Mouse (Mus musculus) stomach, postnatal 0 days (tissue): ENCODE measurements around the gene Myrip. TPM values are rescaled to one million over a fixed set of nuclear protein-coding genes. Genes with fewer than 3 reads are reported as not detected.

Experiments
- ATAC-seq: fragments of 200-750 bp; cut with Nextera tagmentation; 2 replicates; pipeline ENCODE4 v1.8.0; 2017; ENCODE audit not compliant: low FRiP score, low TSS enrichment
- DNase-seq: peaks from one replicate; pipeline ENCODE4 v3.0.0-alpha.2; 2016; ENCODE audit warnings: low spot score
- H3K27ac ChIP-seq: fragments of 300-500 bp; sonication (generic); replicated peaks from 2 replicates; pipeline ENCODE4 v1.5.1; 2014; ENCODE audit warnings: mild to moderate bottlenecking, control low read depth
- H3K27me3 ChIP-seq: fragments of 300-500 bp; sonication (generic); 2 replicates; pipeline ENCODE4 v1.6.1; 2014; ENCODE audit warnings: low read length; ENCODE audit not compliant: control insufficient read depth, insufficient read depth
- H3K36me3 ChIP-seq: fragments of 300-500 bp; sonication (generic); 2 replicates; pipeline ENCODE4 v1.6.1; 2014; ENCODE audit warnings: low read length, mixed read lengths; ENCODE audit not compliant: control insufficient read depth, insufficient read depth
- H3K4me1 ChIP-seq: fragments of 300-500 bp; sonication (generic); replicated peaks from 2 replicates; pipeline ENCODE4 v1.6.1; 2014; ENCODE audit warnings: antibody characterized with exemption; ENCODE audit not compliant: control insufficient read depth, insufficient read depth
- H3K4me2 ChIP-seq: fragments of 300-500 bp; sonication (generic); replicated peaks from 2 replicates; pipeline ENCODE4 v1.6.1; 2014; ENCODE audit warnings: low read depth, mild to moderate bottlenecking, control low read depth, moderate library complexity
- H3K4me3 ChIP-seq: fragments of 300-500 bp; sonication (generic); 2 replicates; pipeline ENCODE4 v1.5.1; 2014; ENCODE audit warnings: low read depth, low read length, control low read depth
- H3K9ac ChIP-seq: fragments of 300-500 bp; sonication (generic); 2 replicates; pipeline ENCODE4 v1.6.1; 2014; ENCODE audit warnings: mild to moderate bottlenecking, low read length, control low read depth, mixed read lengths
- H3K9me3 ChIP-seq: fragments of 300-500 bp; sonication (generic); 2 replicates; pipeline ENCODE4 v1.6.1; 2016; ENCODE audit warnings: low read length; ENCODE audit not compliant: control insufficient read depth
- CTCF ChIP-seq: IDR thresholded peaks from 2 replicates; pipeline ENCODE4 v1.5.1; 2016; ENCODE audit warnings: antibody characterized with exemption, low read depth, mild to moderate bottlenecking, moderate library complexity
- EP300 ChIP-seq: optimal IDR thresholded peaks from 2 replicates; pipeline ENCODE3; 2016; ENCODE audit warnings: antibody characterized with exemption
- WGBS: fragments of 180-500 bp; shearing (Covaris S2); extraction: QIAGEN DNeasy Blood & Tissue Kit; methylation state at CpG from one replicate; pipeline ENCODE4 v1.1.7; 2014; 5-methylcytosine and 5-hydroxymethylcytosine counted together
- polyA plus RNA-seq: library from polyadenylated mRNA; unstranded; fragments of >200 nt; fragmentation: Nextera tagmentation; extraction: Ambion mirVana; gene quantifications from 2 replicates; pipeline ENCODE4 v1.2.1, GENCODE M21; 2015

Gene Myrip
- polyA plus RNA-seq, 1 experiment from 2014 or later, result 0.38 TPM

DNA sequence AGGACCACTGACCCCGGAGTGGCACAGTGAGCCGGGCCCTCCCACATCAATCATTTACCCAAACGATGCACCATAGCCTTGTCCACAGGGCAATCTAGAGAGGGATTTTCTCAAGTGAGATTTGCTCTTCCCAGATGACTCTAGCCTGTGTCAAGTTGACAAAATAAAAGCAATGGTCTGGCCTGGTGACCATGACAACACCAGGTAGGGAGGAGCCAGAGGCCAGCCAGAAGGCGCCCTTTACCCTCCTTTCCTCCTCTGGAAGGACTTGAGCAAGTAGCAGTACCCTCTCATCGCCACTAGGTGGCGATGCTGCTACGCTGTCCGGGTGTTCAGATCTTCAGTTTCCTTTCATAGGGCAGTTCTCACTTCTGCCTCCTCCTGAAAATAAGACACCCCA is 132.4 kb downstream of the Myrip start:
- H3K36me3 ChIP-seq, result no peaks in the 10 kb centered on the region
- no peak overlapping the region for H3K27ac ChIP-seq
- no peak overlapping the region for H3K4me2 ChIP-seq
- H3K4me3 ChIP-seq, result no peak overlapping the region
- H3K9me3 ChIP-seq, result no peaks in the 10 kb centered on the region
- H3K27me3 ChIP-seq, result no peaks in the 10 kb centered on the region
- H3K4me1 ChIP-seq, result no peaks in the 10 kb centered on the region
- peak; percentile 72 for DNase-seq
- 20% methylated on average over 8 of the region's 8 CpGs for WGBS
- peak; percentile 97 for TF ChIP-seq CTCF
- TF ChIP-seq EP300, result no peak
- no peak overlapping the region for H3K9ac ChIP-seq
- peak; percentile 70; the same call in 1 of the 2 replicates for ATAC-seq

DNA sequence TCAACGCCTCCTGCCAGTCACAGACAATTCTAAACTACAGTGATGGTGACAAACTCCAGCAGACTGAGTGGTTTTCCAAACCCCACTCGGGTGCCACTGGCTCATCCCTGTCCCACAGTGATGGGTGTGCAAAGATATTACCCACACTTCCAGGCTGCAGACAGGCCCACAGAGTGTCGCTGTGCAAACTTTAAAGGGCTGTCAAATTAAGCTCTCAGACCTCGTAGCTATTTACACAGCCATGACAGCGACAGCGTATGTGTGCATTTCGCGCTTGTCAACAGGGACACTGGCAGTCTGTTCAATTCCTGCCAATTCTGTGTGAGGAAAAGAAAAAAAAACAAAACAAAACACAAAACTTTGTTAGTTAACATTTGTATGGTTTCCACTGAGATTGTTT is 134.5 kb downstream of the Myrip start:
- H3K9me3 ChIP-seq, result no peaks in the 10 kb centered on the region
- H3K4me1 ChIP-seq, result no peaks in the 10 kb centered on the region
- H3K4me2 ChIP-seq, result no peak overlapping the region
- H3K27me3 ChIP-seq, result no peaks in the 10 kb centered on the region
- H3K4me3 ChIP-seq, result no peak overlapping the region
- no peak overlapping the region for H3K9ac ChIP-seq
- DNase-seq, result no peak
- no peaks in the 10 kb centered on the region for H3K36me3 ChIP-seq
- no peak overlapping the region for H3K27ac ChIP-seq
- no peak for ATAC-seq
- TF ChIP-seq EP300 (no peak), CTCF (0 out of 2 replicates have a peak, but pooled peaks have one; percentile 7)
- WGBS, result 48% methylated on average over 8 of the region's 8 CpGs

DNA sequence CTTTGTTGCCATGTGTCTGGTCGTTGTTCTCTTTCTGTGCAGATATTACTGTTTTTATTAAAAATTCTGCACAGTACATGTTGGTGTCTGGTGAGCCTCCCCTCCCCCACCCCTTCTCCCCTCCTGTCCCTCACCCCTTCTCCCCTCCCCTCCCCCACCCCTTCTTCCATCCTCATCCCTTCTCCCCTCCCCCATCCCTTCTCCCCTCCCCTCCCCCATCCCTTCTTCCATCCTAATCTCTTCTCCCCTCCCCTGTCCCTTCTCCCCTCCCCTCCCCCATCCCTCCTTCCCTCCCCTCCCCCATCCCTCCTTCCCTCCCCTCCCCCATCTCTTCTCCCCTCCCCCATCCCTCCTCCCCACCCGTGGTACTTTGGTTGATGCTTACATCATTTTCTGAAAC is 135.5 kb downstream of the Myrip start:
- TF ChIP-seq CTCF (no peak), EP300 (no peak)
- no peaks in the 10 kb centered on the region for H3K4me1 ChIP-seq
- H3K4me3 ChIP-seq, result no peak overlapping the region
- H3K9me3 ChIP-seq, result no peaks in the 10 kb centered on the region
- H3K4me2 ChIP-seq, result no peak overlapping the region
- H3K9ac ChIP-seq, result no peak overlapping the region
- ATAC-seq (no peak), DNase-seq (no peak)
- 58% methylated on average over 2 of the region's 2 CpGs for WGBS
- H3K36me3 ChIP-seq, result no peaks in the 10 kb centered on the region
- no peaks in the 10 kb centered on the region for H3K27me3 ChIP-seq
- no peak overlapping the region for H3K27ac ChIP-seq

DNA sequence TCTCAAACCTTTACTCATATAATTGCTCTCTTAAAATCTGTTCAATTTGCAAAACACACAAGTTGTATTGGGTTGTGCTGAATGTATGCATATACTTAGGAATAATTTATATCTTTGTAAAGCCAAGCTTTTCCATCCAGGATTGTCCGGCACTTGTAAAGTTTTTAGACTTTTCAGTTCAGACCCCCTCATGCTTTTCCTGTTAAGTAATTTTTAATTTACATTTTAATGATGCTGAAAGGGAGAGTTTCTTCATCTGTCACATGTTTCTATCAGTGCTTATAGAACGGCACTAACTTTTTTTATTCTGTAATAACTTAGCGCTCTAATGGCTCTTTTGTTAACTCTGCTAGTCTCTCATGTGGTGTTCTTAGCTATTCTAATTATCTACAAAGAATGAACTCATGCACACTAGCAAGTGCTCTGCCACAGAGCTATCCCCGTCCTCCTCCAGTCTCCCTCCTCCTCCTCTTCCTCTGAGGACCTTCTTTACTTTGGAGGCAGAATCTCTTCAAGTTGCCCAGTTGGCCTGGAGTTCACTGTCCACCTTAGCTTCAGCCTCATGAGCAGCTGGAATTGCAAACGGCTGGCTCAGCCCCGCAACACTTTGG is 136.1 kb downstream of the Myrip start:
- no peak for DNase-seq
- H3K36me3 ChIP-seq, result no peaks in the 10 kb centered on the region
- H3K9me3 ChIP-seq, result no peaks in the 10 kb centered on the region
- no peak for TF ChIP-seq CTCF
- no peak for TF ChIP-seq EP300
- no peak overlapping the region for H3K27ac ChIP-seq
- no peak overlapping the region for H3K9ac ChIP-seq
- ATAC-seq, result no peak
- WGBS, result 74% methylated on average over 6 of the region's 6 CpGs
- H3K4me2 ChIP-seq, result no peak overlapping the region
- H3K4me1 ChIP-seq, result no peaks in the 10 kb centered on the region
- no peak overlapping the region for H3K4me3 ChIP-seq
- no peaks in the 10 kb centered on the region for H3K27me3 ChIP-seq

DNA sequence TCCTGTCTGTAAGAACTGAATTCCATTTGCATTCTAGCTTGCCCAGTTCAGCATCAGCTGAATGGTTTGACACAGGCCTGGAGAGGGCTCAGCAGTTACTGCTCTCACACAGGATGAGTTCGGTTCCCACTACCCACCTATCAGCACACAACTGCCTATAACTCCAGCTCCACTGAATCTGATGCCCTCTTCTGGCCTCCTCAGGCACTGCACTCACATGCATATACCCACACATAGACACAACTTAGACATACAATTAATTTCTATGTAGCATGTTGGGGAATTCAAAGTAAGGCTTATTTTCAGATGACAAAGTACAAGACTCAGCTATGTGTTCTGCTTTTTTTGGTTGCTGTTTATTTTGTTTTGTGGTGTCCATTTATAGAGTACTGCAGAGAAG is 137.0 kb downstream of the Myrip start:
- Histone ChIP-seq H3K4me3 (no peak overlapping the region), H3K9ac (no peak overlapping the region), H3K4me1 (no peaks in the 10 kb centered on the region), H3K9me3 (no peaks in the 10 kb centered on the region), H3K36me3 (no peaks in the 10 kb centered on the region), H3K27ac (no peak overlapping the region), H3K4me2 (no peak overlapping the region), H3K27me3 (no peaks in the 10 kb centered on the region)
- no peak for DNase-seq
- TF ChIP-seq CTCF, result peak; percentile 17; the same call in 1 of the 2 replicates
- no peak for TF ChIP-seq EP300
- WGBS, result 89% methylated on average over 1 of the region's 1 CpGs
- ATAC-seq, result no peak

DNA sequence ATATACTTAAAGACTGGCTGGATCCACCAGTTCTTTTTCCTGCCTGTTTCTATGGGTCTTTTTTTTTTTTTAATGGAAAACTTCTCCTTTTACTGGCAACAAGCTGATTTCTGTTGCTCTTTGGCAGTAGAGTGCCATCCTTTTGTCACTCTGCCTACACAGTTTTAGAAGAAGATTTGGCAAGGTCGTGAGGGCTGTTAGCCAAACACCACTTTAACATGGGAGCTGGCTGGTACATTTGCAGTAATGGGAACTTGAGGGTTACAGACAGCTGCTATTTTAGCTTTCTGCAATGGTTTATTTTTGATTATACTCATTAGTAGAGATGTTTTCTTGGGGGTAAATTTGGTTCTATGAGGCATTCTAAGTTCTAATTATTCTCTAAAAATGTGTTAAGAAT is 137.5 kb downstream of the Myrip start:
- no peak overlapping the region for H3K4me3 ChIP-seq
- H3K36me3 ChIP-seq, result no peaks in the 10 kb centered on the region
- H3K9ac ChIP-seq, result no peak overlapping the region
- H3K27ac ChIP-seq, result no peak overlapping the region
- no peak for DNase-seq
- no peaks in the 10 kb centered on the region for H3K4me1 ChIP-seq
- no peak for ATAC-seq
- H3K27me3 ChIP-seq, result no peaks in the 10 kb centered on the region
- no peaks in the 10 kb centered on the region for H3K9me3 ChIP-seq
- 86% methylated on average over 1 of the region's 1 CpGs for WGBS
- TF ChIP-seq CTCF (no peak), EP300 (no peak)
- H3K4me2 ChIP-seq, result no peak overlapping the region
